Mouse (Mus musculus) kidney, adult 2 months (tissue): ENCODE results near the gene Evi2b.

ENCODE experiments used
- CTCF ChIP-seq: fragments of 200-500 bp; conservative IDR thresholded peaks from 2 replicates; pipeline ENCODE4 v1.5.1; 2011; ENCODE audit warnings: low read depth, mild to moderate bottlenecking, control low read depth, low read length, moderate library complexity, mixed read lengths; ENCODE audit not compliant: insufficient read depth, insufficient read length
- POLR2A ChIP-seq: fragments of 200-500 bp; IDR thresholded peaks from one replicate; pipeline ENCODE4 v1.6.1; 2011; ENCODE audit warnings: low read depth, low read length, control low read depth

DNA sequence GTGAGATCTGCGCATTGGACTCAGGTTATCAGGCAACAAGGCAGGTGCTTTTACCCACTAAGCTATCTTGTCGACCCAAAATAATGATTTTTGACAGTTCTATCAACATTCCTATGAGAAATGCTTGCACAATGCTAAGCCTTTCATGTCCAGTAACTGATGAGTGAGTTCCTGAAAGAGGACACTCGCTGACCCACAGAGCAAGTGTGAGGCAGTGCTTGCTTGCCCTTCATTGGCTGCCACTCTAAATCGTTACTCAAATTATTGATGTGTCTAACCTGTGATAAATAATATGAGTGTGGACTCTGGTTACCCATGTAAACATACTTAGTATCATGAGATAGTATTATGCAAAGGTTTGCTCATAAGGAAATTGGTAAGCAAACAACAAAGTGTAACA lies 37.0 kb upstream of the Evi2b start:
- TF ChIP-seq CTCF = no peak
- TF ChIP-seq POLR2A = no peak
